Mouse (Mus musculus) heart, adult 2 months (tissue): ENCODE measurements around the gene Wdr45.

ENCODE experiments used
- CTCF ChIP-seq: fragments of 200-600 bp; IDR thresholded peaks from 2 replicates; pipeline ENCODE4 v1.8.1; 2022; ENCODE audit warnings: antibody characterized with exemption, mild to moderate bottlenecking, moderate library complexity
- EP300 ChIP-seq: fragments of 200-500 bp; IDR thresholded peaks from 2 replicates; pipeline ENCODE4 v1.6.1; 2011; ENCODE audit warnings: low read depth, low read length, control low read depth; ENCODE audit not compliant: insufficient read depth
- POLR2A ChIP-seq: fragments of 200-500 bp; IDR thresholded peaks from 2 replicates; pipeline ENCODE4 v1.6.1; 2011; ENCODE audit warnings: mild to moderate bottlenecking, low read depth, low read length, control low read depth; ENCODE audit not compliant: insufficient read depth

- TF ChIP-seq POLR2A (no peak), CTCF (no peak), EP300 (no peak)
Measured at GRCm38 (mm10) chrX:7750432-7751116, 36.4 kb downstream of the Wdr45 start, which contains the start of gene Ccdc120.
